Mouse (Mus musculus) heart, adult 11 months (tissue): ENCODE data around the gene Myadml2.

Source experiments
- DNase-seq: peaks from one replicate; pipeline ENCODE4 v3.0.0; 2022

The Myadml2 gene

GRCm38 (mm10) chr11:120629341-120629730 lies 18.6 kb downstream of the Myadml2 start:
- DNase-seq, result peak; percentile 96

DNA sequence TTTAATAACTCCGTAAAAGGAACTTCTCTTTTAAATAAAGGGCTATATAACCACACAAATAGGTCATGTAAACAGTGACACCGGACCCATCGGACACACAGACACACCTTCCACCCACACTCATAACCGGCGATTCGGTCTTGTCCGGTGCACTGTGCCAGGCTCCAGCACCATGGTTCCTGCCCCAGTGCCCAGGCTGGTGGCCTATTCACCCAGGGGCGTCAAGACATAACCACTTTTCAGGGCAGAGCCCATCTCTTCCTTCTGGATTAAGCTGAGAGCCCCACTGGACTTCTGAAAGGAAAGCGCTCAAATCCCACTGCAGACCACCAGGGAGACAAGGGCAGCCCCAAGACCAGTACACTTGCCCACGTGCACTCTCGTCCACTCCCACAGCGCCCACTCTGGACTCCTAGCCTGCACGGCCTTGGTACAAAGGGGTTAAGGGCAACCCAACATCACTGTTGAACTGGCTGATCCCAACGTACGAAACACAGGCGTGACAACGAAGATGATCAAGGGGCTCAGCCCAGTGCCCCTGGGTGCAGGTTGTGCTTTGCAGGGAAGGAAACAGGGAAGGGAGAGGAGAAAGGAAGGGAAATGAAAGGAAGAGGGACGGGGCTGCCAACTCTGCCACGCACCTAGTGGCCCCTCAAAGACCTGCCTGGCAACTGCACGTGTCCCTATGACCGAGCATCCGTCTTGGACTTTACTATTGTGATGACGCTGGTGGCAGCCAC lies 19.2 kb downstream of the Myadml2 start:
- DNase-seq, result peak; percentile 92

GRCm38 (mm10) chr11:120627468-120628300 lies 20.3 kb downstream of the Myadml2 start:
- peak; percentile 94 for DNase-seq

DNA sequence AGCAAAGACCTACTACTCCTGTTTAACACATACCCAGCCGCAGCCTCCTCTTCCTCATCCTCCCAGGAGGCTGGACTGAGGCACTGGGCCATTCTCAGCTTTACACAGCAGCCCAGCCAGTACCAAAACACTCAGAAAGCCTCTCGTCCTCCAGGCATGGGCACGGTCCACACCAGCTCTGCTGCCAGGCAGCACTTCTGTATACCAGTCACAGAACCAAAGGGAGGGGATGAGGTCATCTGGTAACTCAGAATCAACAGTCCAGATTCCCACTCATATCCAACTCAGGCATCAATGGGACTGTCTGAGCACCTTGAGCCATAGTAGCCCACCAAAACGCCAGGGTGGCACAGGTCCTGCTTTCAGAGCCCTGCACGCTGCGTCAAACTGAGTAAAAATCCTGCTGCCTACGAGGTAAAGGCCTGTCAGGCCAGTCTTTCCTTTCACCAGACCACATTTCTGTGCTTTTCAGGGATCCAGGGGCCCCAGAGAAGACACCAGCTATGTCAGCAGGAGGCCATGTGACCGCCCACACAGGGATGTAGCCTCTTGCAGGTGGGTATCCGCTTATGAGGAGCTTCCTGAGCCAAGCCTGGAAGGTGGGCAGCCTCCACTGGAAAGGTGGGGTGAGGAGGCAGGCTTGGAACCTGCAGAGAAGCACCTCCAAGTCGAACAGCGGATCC lies 21.0 kb downstream of the Myadml2 start:
- DNase-seq, result peak; percentile 91

- peak; percentile 94 for DNase-seq
These were observed 22.7 kb downstream of the Myadml2 start, which contains the start of gene Sirt7 for GRCm38 (mm10) chr11:120625152-120625775. Gene Sirt7, minus strand, starts transcription at chr11:120625240.

- peak; percentile 99 for DNase-seq
These were observed 23.3 kb downstream of the Myadml2 start for GRCm38 (mm10) chr11:120624680-120625111.

DNA sequence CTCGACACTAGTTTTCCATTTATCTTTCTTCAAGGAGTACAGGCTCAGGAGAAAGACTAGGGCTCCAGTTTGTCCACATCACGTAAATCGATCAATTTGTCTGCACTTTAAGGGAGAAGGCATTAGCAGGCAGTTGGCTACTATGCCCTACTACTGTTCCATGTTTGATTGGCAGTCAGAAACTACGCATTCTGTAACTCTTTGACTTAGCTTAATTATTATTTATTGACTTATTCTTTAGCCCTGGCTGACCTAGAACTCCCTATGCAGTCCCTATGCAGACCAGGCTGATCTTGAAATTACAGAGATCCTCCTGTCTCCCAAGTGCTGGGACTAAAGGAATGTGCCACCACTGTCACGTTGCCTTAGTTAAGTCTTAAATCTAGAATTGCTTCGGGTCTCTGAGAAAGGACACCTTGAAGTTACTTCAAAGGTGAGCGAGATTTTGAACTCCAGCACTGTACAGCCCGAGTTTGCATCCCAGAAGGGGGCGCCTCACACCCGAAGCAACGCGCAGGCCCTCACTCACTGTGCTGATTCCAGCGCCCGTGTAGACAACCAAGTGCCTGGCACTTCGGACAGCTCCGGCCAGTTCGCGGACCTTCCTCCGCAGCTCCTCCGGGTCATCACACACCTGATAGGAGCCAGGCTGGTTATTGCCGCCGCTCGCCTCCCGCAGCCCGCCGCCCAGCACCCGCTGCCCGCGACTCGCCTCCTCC lies 23.8 kb downstream of the Myadml2 start:
- DNase-seq, result no peak

- DNase-seq, result no peak
These were observed 25.2 kb downstream of the Myadml2 start for GRCm38 (mm10) chr11:120622805-120623204.

- peak; percentile 90 for DNase-seq
These were observed 27.8 kb downstream of the Myadml2 start for GRCm38 (mm10) chr11:120620195-120620594.

- DNase-seq, result peak; percentile 93
These were observed 29.1 kb downstream of the Myadml2 start for GRCm38 (mm10) chr11:120618619-120619535.

DNA sequence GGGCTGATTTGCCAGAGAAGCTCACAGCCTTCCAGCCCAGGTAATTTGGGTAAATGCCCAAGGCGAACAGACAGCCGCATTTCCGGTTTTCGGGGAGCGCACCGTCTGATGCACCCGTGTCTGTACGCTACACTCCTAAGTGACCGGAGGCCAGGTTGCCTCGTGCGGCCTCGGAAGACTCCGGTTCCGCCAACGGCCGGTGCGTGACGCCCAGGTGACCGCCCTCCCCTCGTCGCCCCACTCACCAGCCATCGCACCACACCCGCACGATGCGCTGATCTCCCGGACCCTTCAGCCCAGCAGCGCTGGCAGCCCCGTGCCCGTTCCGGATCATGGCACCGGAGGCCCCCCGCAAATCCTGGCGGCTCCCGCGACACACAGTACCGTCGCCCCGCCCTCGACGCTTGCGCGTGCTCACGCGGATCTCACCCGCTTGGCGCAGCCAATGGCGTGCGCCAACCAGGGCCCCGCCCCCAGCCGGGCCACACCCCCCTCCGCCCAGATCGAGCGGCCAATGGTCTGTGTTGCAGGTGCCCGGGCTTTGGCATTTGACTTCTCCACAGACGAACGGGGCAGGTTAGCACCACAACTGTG lies 30.3 kb downstream of the Myadml2 start, which contains the start of gene Pcyt2:
Gene Pcyt2, minus strand, starts transcription at position 418 of the 594 bp plus-strand sequence.
- peak; percentile 99 for DNase-seq

DNA sequence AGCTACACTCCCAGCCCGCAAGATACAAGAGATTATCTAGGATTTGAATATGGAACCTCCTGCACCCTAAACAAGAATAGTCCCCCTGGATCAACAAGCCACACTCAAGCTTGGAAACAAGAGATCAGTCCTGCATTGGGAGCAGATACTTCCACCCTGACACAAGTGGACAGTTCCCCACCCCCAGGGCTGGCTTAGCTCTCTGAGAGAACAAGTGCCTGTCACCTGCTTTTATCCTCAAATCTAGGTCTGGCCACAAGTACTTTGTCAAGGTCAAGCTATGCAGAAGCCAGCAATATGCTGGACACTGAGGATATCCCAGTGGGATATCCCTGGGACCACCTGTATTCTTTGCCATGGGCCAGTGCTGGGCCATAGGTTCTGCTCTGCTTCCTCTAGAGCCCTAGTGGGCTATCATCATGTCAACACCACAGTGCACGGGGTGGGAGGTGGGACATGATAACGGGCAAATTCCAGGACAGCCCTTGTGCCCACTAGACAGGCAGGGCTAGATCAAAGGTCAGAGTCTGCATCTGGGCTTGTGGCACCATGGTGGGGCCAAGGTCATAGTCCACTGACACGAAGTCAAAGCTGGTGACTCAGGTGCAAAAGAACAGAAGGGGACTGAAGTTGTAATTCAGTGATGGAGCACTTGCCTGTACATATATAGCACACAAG lies 31.2 kb downstream of the Myadml2 start:
- DNase-seq, result peak; percentile 93

DNA sequence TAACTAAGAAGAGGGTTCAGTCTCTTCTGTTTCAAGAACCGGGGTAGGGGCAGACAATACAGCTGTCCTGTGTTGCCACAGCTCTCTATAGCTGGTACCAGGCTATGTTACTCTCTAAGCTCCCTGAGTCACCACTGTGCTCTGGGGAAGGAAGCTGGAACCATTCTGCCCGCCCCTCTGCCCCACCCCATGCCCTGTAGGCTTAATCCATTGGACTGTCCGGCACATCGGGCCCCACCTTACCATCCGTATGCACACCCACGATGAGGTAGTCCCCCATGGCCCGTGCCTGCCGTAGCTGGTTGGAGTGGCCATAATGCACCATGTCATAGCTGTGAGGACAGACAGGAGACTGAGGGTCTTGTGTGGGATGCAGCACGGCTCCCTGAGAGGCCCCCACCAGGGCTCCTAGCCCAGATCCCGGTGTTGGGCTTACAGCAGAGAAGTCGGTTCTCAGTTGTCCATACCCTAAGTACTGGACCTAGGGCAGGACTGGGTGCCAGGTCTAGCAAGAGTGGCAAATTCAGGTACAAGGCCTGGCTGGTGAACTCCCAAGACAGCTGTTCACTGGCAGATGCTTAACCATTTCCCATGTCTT lies 32.3 kb downstream of the Myadml2 start:
- peak; percentile 92 for DNase-seq

- DNase-seq, result peak; percentile 91
These were observed 32.8 kb downstream of the Myadml2 start for GRCm38 (mm10) chr11:120615167-120615566.

DNA sequence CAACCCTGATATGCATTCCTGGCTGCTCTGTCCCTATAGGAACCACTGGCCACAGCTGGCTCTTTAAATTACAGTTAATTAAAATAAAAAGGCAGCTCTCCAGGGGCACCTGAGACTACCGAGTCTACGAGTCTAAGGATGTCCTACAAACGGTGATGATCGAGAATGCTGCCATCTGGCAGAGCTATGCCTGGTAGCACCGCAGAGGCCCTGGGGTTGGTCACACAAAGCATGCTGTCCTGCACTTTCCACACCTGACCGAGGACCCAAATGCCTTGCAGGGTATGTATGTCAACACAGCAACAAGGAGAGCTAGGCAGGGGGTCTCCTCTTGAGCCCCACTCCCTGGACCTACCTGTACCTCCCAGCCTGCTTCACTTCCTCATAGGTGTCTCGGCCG lies 34.0 kb downstream of the Myadml2 start:
- DNase-seq, result peak; percentile 91

- DNase-seq, result peak; percentile 89
These were observed 34.4 kb downstream of the Myadml2 start for GRCm38 (mm10) chr11:120613481-120613972.

DNA sequence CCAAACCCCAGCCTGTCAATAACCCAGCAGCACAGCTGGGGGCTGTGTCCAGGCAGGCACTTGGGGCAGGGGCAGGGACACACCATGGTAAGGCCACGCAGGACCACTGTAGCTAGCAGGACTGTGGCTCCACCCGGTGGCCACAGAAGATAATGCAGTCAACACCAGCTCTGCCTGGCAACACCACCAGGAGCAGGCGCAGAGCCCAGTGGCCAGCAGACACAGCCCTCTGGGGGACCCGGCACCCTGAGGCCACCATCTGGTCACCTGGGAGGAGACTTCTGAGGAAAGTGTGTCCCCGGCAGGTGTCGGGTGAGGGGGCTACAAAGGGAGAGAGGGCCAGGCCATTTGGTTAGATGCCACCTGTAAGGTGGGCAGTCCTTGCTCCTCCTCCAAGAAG lies 35.2 kb downstream of the Myadml2 start:
- DNase-seq, result peak; percentile 97

DNA sequence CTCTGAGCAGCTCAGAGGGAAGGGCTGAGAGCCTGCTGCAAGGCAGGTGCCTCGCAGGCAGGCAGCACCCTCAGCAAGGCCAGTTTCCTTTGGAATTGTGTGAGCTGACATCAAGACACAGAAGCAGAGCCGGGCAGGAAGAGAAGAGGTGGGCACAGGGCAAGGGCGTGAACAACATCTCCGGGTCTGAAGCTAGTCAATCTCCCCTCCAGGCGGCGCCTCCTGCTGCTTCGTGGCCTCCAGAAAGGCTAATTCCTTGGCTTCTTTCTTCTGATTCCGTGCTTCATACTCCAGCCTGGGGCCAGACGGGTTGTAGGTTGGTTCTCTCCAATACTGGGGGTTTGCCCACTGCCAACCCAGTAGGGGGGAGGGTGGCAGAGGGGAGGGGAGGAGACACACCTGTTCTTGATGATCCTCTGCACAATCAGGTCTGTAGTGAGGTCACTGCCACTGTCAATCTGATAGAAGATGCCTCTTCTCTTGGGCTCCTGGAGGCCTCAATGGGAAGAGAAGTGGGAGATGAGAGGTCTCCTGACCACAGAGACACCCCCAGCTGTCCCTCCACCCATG lies 37.4 kb downstream of the Myadml2 start:
- DNase-seq, result peak; percentile 90

DNA sequence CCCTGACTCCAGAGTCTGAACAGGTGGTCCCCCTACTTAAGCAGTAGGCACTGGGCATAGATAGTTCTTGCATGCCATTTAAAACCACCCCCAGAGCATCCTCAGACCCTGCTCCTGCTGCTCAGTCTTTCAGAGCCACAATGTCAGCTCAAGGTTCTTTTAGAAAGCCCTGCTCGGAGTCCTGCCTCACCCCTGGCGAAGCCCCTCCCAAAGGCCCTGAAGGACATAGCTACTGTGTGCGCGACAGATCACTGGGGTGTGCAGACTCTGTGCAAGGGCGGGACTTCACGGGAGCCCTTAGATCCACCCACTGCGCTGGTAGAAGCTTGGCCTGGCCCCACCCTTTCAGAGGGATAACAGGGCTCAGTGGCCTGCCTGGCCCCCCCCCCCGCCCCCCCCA lies 38.7 kb downstream of the Myadml2 start:
- DNase-seq, result no peak
